30 mouse cellular contexts compared by ENCODE assay signal in the genomic region with DNA sequence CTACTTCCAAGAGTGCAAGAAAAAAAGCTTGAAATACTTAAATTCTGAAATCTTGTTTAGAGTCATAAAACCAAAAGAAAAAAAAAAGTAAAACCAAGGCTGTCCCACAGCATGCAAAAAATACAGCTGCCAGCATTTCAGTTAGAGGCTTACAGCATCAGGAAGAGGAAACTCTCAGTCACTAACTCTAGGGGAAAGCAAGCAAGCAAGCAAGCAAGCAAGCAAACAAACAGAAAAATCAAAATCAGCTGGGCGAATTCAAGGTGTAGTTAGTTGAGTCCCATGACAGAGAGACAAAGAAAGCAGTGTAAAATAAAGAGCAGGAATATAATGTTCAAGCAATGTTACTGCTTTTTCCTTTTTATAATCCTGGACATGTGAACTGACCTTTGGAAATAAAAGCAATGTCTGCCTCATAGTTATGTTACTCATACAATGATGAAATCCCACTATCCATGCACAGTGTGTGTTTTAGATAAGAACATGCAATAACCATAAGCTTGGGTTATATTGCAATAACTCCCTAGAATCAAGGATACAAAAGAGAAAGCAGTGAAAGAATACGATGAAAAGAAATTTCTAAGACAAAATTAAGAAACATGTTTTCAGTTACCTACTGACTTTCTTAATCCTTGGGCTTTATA.
DNase-seq lines count a peak whose midpoint lies in the region; ATAC-seq and TF ChIP-seq lines count a peak whose summit lies in the region.
"Had no signal": no experiment of that assay in that cellular context is flagged by ENCODE, and none has a peak within 500 bp of the region (broad histone marks: within the 10 kb centered on the region; RNA-seq: fewer than 3 reads in every experiment).

No protein-coding gene starts in this region.

- no peak overlapping the region for H3K4me3 ChIP-seq in liver, postnatal 0 days (ENCODE audit: low read depth, low read length)
- no peak overlapping the region for H3K4me3 ChIP-seq in liver, embryonic 12.5 days
- no peak overlapping the region for H3K4me3 ChIP-seq in intestine, embryonic 15.5 days (replicated peaks)
- H3K4me3 ChIP-seq in small intestine, adult 2 months (ENCODE audit: low read depth, low read length): no peak overlapping the region
- H3K4me3 ChIP-seq: erythroblast, embryonic 14.5 days; heart, embryonic 10.5 days; hindbrain, embryonic 12.5 days; kidney, embryonic 15.5 days; layer of hippocampus, adult 2 months; liver, embryonic 13.5 days; megakaryocyte, embryonic 14.5 days; midbrain, embryonic 12.5 days had no signal

- H3K27me3 ChIP-seq in liver, postnatal 0 days (ENCODE audit: insufficient read depth, low read length): no peaks in the 10 kb centered on the region
- H3K27me3 ChIP-seq in liver, embryonic 12.5 days (replicated peaks): no peaks in the 10 kb centered on the region
- H3K27me3 ChIP-seq in intestine, embryonic 15.5 days (replicated peaks): no peaks in the 10 kb centered on the region
- H3K27me3 ChIP-seq in small intestine, adult 2 months (ENCODE audit: control insufficient read depth, insufficient read depth, low read length): no peaks in the 10 kb centered on the region
- H3K27me3 ChIP-seq: hindbrain, embryonic 12.5 days; kidney, embryonic 15.5 days; liver, embryonic 13.5 days; megakaryocyte, embryonic 14.5 days; midbrain, embryonic 12.5 days had no signal

- TF ChIP-seq CTCF in liver, postnatal 0 days (IDR thresholded peaks at IDR 0.05; ENCODE audit: low read depth): no peak
- no peak for TF ChIP-seq CTCF in small intestine, adult 2 months (IDR thresholded peaks at IDR 0.05; ENCODE audit: extremely low read depth, insufficient read length, insufficient replicate concordance, low read depth, low read length)

- H3K27ac ChIP-seq in liver, postnatal 0 days (ENCODE audit: low read depth): peak overlapping the region; percentile 57; the same call in 1 of the 2 replicates
- no peak overlapping the region for H3K27ac ChIP-seq in liver, embryonic 12.5 days
- 0 out of 2 replicates have a peak overlapping the region, but pooled peaks have one; percentile 10 for H3K27ac ChIP-seq in intestine, embryonic 15.5 days
- peak overlapping the region; percentile 30; the same call in 1 of the 2 replicates for H3K27ac ChIP-seq in small intestine, adult 2 months (ENCODE audit: insufficient read depth, low read depth, low read length)
- H3K27ac ChIP-seq: heart, embryonic 10.5 days; hindbrain, embryonic 12.5 days; hindbrain, postnatal 0 days; kidney, embryonic 15.5 days; layer of hippocampus, adult 2 months; liver, embryonic 13.5 days; midbrain, embryonic 12.5 days had no signal

- H3K4me2 ChIP-seq in liver, postnatal 0 days (ENCODE audit: low read depth, low read length): no peak overlapping the region
- no peak overlapping the region for H3K4me2 ChIP-seq in liver, embryonic 12.5 days
- no peak overlapping the region for H3K4me2 ChIP-seq in intestine, embryonic 15.5 days (replicated peaks)
- H3K4me2 ChIP-seq: hindbrain, embryonic 12.5 days; kidney, embryonic 15.5 days; liver, embryonic 13.5 days; midbrain, embryonic 12.5 days had no signal

- TF ChIP-seq EP300 in liver, postnatal 0 days (IDR thresholded peaks at IDR 0.05; ENCODE audit: low read depth): no peak

- ATAC-seq in liver, postnatal 0 days: peak; percentile 70
- no peak for ATAC-seq in liver, embryonic 12.5 days
- ATAC-seq in intestine, embryonic 15.5 days: peak; percentile 92
- no peak for ATAC-seq in CD4-positive, CD25-positive, alpha-beta regulatory T cell, adult 4 months
- ATAC-seq: forebrain, embryonic 16.5 days; hindbrain, postnatal 0 days had no signal

- WGBS in liver, postnatal 0 days (ENCODE audit: insufficient replicate concordance): 65% methylated on average over 2 of the region's 2 CpGs
- 79% methylated on average over 2 of the region's 2 CpGs for WGBS in liver, embryonic 12.5 days (ENCODE audit: insufficient replicate concordance)
- WGBS in intestine, embryonic 15.5 days: 62% methylated on average over 2 of the region's 2 CpGs
- 24% methylated on average over 2 of the region's 2 CpGs for WGBS in small intestine, adult 2 months

- no peak for DNase-seq in liver, postnatal 0 days
- DNase-seq in A20 (ENCODE audit: low read depth, low spot score): peak; percentile 52
- DNase-seq in spleen, postnatal 36 days (ENCODE audit: low spot score in 2 of 2): no peak
- no peak for DNase-seq in layer of hippocampus, adult 8-10 months (ENCODE audit: low spot score in 2 of 2)
- DNase-seq: adrenal gland, postnatal 14 days; cerebellum, adult 11-12 months; cerebellum, adult 9-11 months; gastrocnemius, postnatal 10 days; heart, postnatal 36 days; kidney, adult 18-20 months; kidney, postnatal 25 days; layer of hippocampus, postnatal 36 days; liver, embryonic 13.5 days; lung, adult 2 months; lung, postnatal 14 days; thymus, adult 18-20 months; thymus, postnatal 25 days had no signal

- no peaks in the 10 kb centered on the region for H3K36me3 ChIP-seq in liver, postnatal 0 days (replicated peaks; ENCODE audit: insufficient read depth, low read length)
- H3K36me3 ChIP-seq in liver, embryonic 12.5 days: no peaks in the 10 kb centered on the region; the same call in 1 of the 2 replicates
- H3K36me3 ChIP-seq in intestine, embryonic 15.5 days: no peaks in the 10 kb centered on the region
- H3K36me3 ChIP-seq in small intestine, adult 2 months (ENCODE audit: control insufficient read depth, insufficient read depth, low read length): no peaks in the 10 kb centered on the region
- H3K36me3 ChIP-seq: hindbrain, embryonic 12.5 days; liver, embryonic 13.5 days; midbrain, embryonic 12.5 days had no signal

- no peaks in the 10 kb centered on the region for H3K9me3 ChIP-seq in liver, postnatal 0 days (ENCODE audit: low read length)
- H3K9me3 ChIP-seq in liver, embryonic 12.5 days (replicated peaks): no peaks in the 10 kb centered on the region
- H3K9me3 ChIP-seq in intestine, embryonic 15.5 days: no peaks in the 10 kb centered on the region
- H3K9me3 ChIP-seq: heart, embryonic 10.5 days; hindbrain, embryonic 12.5 days; kidney, embryonic 15.5 days; liver, embryonic 13.5 days; megakaryocyte, embryonic 14.5 days; midbrain, embryonic 12.5 days had no signal

- peaks cover 6% of the 10 kb centered on the region; the same call in 1 of the 2 replicates for H3K4me1 ChIP-seq in liver, postnatal 0 days (ENCODE audit: insufficient read depth)
- peaks cover 8% of the 10 kb centered on the region; the same call in 1 of the 2 replicates for H3K4me1 ChIP-seq in liver, embryonic 12.5 days
- 0 out of 2 replicates have a peak, but pooled peaks cover 2% of the 10 kb centered on the region for H3K4me1 ChIP-seq in intestine, embryonic 15.5 days (replicated peaks)
- H3K4me1 ChIP-seq in small intestine, adult 2 months (ENCODE audit: control insufficient read depth, insufficient read depth, insufficient read length, low read length): no peaks in the 10 kb centered on the region; the same call in 1 of the 2 replicates
- H3K4me1 ChIP-seq: heart, embryonic 10.5 days; hindbrain, embryonic 12.5 days; kidney, embryonic 15.5 days; midbrain, embryonic 12.5 days had no signal

- no peak for TF ChIP-seq POLR2A in small intestine, adult 2 months (IDR thresholded peaks at IDR 0.05; ENCODE audit: low read depth, low read length)

- no peak overlapping the region for H3K9ac ChIP-seq in liver, postnatal 0 days (replicated peaks)
- no peak overlapping the region for H3K9ac ChIP-seq in liver, embryonic 12.5 days
- H3K9ac ChIP-seq in intestine, embryonic 15.5 days: no peak overlapping the region
- H3K9ac ChIP-seq: hindbrain, embryonic 12.5 days; kidney, embryonic 15.5 days; liver, embryonic 13.5 days; midbrain, embryonic 12.5 days had no signal

Comparison
In these comparisons a context has a peak if more than half of its experiments do, and no peak if none do; other contexts are left out.
1. ATAC-seq: peak in liver, postnatal 0 days (single experiment) and intestine, embryonic 15.5 days (single experiment); none in liver, embryonic 12.5 days (single experiment) and CD4-positive, CD25-positive, alpha-beta regulatory T cell, adult 4 months (single experiment).